ENCODE assay signal across 25 mouse cellular contexts in genomic region chr15:96974131-96974530, GRCm38 (mm10).
"Had no signal": no experiment of that assay in that cellular context is flagged by ENCODE, and none has a peak within 500 bp of the region (broad histone marks: within the 10 kb centered on the region; RNA-seq: fewer than 3 reads in every experiment).

No protein-coding gene starts in this region.

- H3K9ac ChIP-seq: heart, embryonic 12.5 days; heart, embryonic 15.5 days; hindbrain, embryonic 12.5 days; hindbrain, embryonic 14.5 days; limb, embryonic 13.5 days; liver, embryonic 13.5 days had no signal

- H3K4me2 ChIP-seq: heart, embryonic 12.5 days; heart, embryonic 15.5 days; hindbrain, embryonic 12.5 days; hindbrain, embryonic 14.5 days; limb, embryonic 13.5 days; liver, embryonic 11.5 days; liver, embryonic 13.5 days had no signal

- ATAC-seq: forebrain, embryonic 16.5 days; hindbrain, embryonic 16.5 days; inflammation-experienced regulatory T-cells, adult 6 months; intestine, postnatal 0 days had no signal

- H3K4me1 ChIP-seq: hindbrain, embryonic 10.5 days; hindbrain, embryonic 12.5 days; liver, embryonic 13.5 days had no signal

- H3K9me3 ChIP-seq: heart, embryonic 15.5 days; hindbrain, embryonic 12.5 days; limb, embryonic 13.5 days; liver, embryonic 13.5 days had no signal

- H3K36me3 ChIP-seq: heart, embryonic 12.5 days; heart, embryonic 15.5 days; hindbrain, embryonic 10.5 days; hindbrain, embryonic 12.5 days; limb, embryonic 13.5 days; liver, embryonic 13.5 days had no signal

- DNase-seq: gastrocnemius, adult 2 months; gastrocnemius, postnatal 10 days; gastrocnemius, postnatal 25 days; heart, postnatal 14 days; heart, postnatal 4 days; kidney, adult 18-20 months; kidney, adult 8-10 months; kidney, postnatal 10 days; kidney, postnatal 25 days; kidney, postnatal 4 days; liver; liver, embryonic 13.5 days had no signal

- H3K27me3 ChIP-seq: heart, embryonic 12.5 days; heart, embryonic 15.5 days; hindbrain, embryonic 12.5 days; limb, embryonic 13.5 days; liver, embryonic 13.5 days had no signal

- H3K27ac ChIP-seq: gastrocnemius, adult 2 months; heart, embryonic 15.5 days; hindbrain, embryonic 10.5 days; hindbrain, embryonic 12.5 days; hindbrain, embryonic 14.5 days; layer of hippocampus, adult 2 months; left cerebral cortex, adult 2 months; limb, embryonic 13.5 days; liver, embryonic 13.5 days had no signal

- H3K4me3 ChIP-seq: gastrocnemius, adult 2 months; heart, embryonic 12.5 days; heart, embryonic 15.5 days; hindbrain, embryonic 10.5 days; hindbrain, embryonic 12.5 days; layer of hippocampus, adult 2 months; left cerebral cortex, adult 2 months; limb, embryonic 13.5 days; liver, embryonic 13.5 days had no signal
